Mouse (Mus musculus): ENCODE data around the gene Fam57b. TPM values are rescaled to one million over a fixed set of nuclear protein-coding genes. Genes with fewer than 3 reads are reported as not detected.

The Fam57b gene
- polyA plus RNA-seq, 1 experiment: 0.08 TPM

DNA sequence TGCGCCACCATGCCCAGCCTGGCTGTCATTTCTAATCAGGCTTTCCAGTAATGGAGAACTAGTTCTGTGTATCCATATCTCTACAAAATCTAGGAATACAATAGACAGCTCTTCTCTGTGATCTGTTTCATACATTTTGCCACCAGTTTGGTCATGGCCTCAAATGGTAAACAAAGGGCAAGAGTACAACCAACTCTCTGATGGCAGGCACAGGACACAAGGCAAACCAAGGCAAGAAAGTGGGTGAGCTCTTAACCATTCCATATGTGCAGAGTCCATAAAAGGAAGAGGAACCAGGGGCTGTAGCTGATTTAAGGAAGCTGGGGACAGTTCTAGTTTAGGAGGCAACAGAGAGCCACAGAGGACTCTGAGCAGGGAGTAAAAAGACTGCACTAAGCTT, 79.8 kb downstream of the Fam57b start:
- Histone ChIP-seq H3K36me3 (ENCODE audit: control insufficient read depth, insufficient read depth) (peaks cover 79% of the 10 kb centered on the region), H3K27me3 (ENCODE audit: control insufficient read depth, insufficient read depth, insufficient read length) (no peaks in the 10 kb centered on the region), H3K79me3 (ENCODE audit: low read depth) (peaks cover 9% of the 10 kb centered on the region), H3K4me3 (ENCODE audit: insufficient read depth, poor library complexity, severe bottlenecking) (no peak overlapping the region), H3ac (ENCODE audit: control insufficient read depth, insufficient read length, low read depth) (no peak overlapping the region), H3K79me2 (ENCODE audit: control insufficient read depth, insufficient read depth) (peaks cover 28% of the 10 kb centered on the region)
- TF ChIP-seq MYOD1 (IDR thresholded peaks at IDR 0.05; ENCODE audit: control insufficient read depth, insufficient read length, low read depth) (no peak), CTCF (IDR thresholded peaks at IDR 0.05; ENCODE audit: control insufficient read depth, insufficient read depth, insufficient read length) (no peak), USF1 (IDR thresholded peaks at IDR 0.05; ENCODE audit: low read depth) (no peak), CEBPB (IDR thresholded peaks at IDR 0.05; ENCODE audit: low read depth) (no peak), MAX (IDR thresholded peaks at IDR 0.05) (no peak), MYOG (IDR thresholded peaks at IDR 0.05; ENCODE audit: control insufficient read depth, extremely low read depth, insufficient read length) (no peak), FOSL1 (IDR thresholded peaks at IDR 0.05; ENCODE audit: insufficient read depth, low read length, poor library complexity, severe bottlenecking) (no peak)

Other genes starting within 250 kb of the Fam57b start
- 228 TPM for gene Eif3c, start 231.3 kb upstream of the Fam57b start, polyA plus RNA-seq (2012; fragmentation: generic; extraction: Trizol)
- 2.0 TPM for gene Apobr, start 212.7 kb upstream of the Fam57b start, polyA plus RNA-seq (2012; fragmentation: generic; extraction: Trizol)
- gene Cln3, start 211.9 kb upstream of the Fam57b start, polyA plus RNA-seq (2012; fragmentation: generic; extraction: Trizol): 4.5 TPM
- not detected for gene Il27, start 202.7 kb upstream of the Fam57b start, polyA plus RNA-seq (2012; fragmentation: generic; extraction: Trizol)
- gene Nupr1, start 166.8 kb upstream of the Fam57b start, polyA plus RNA-seq (2012; fragmentation: generic; extraction: Trizol): 49.9 TPM
- gene Sgf29, start 148.4 kb upstream of the Fam57b start, polyA plus RNA-seq (2012; fragmentation: generic; extraction: Trizol): 39.3 TPM
- gene Sult1a1, start 121.2 kb upstream of the Fam57b start, polyA plus RNA-seq (2012; fragmentation: generic; extraction: Trizol): 0.07 TPM
- gene Bola2, start 102.3 kb upstream of the Fam57b start, polyA plus RNA-seq (2012; fragmentation: generic; extraction: Trizol): 116 TPM
- gene Slx1b, start 101.9 kb upstream of the Fam57b start, polyA plus RNA-seq (2012; fragmentation: generic; extraction: Trizol): 5.4 TPM
- 1.9 TPM for gene Coro1a, start 89.9 kb upstream of the Fam57b start, polyA plus RNA-seq (2012; fragmentation: generic; extraction: Trizol)
- gene Mapk3, start 38.1 kb upstream of the Fam57b start, polyA plus RNA-seq (2012; fragmentation: generic; extraction: Trizol): 168 TPM
- gene Gdpd3, start 31.3 kb upstream of the Fam57b start, polyA plus RNA-seq (2012; fragmentation: generic; extraction: Trizol): 1.7 TPM
- 16.6 TPM for gene Ypel3, start 20.7 kb upstream of the Fam57b start, polyA plus RNA-seq (2012; fragmentation: generic; extraction: Trizol)
- gene Tbx6, start 16.2 kb upstream of the Fam57b start, polyA plus RNA-seq (2012; fragmentation: generic; extraction: Trizol): 0.01 TPM
- gene Ppp4c, start 5.2 kb upstream of the Fam57b start, polyA plus RNA-seq (2012; fragmentation: generic; extraction: Trizol): 189 TPM
- gene 4930451I11Rik, start 34.0 kb downstream of the Fam57b start, polyA plus RNA-seq (2012; fragmentation: generic; extraction: Trizol): not detected
- gene Doc2a, start 49.7 kb downstream of the Fam57b start, polyA plus RNA-seq (2012; fragmentation: generic; extraction: Trizol): not detected
- gene Hirip3, start 64.3 kb downstream of the Fam57b start, polyA plus RNA-seq (2012; fragmentation: generic; extraction: Trizol): 53.9 TPM
- gene Ino80e, start 64.7 kb downstream of the Fam57b start, polyA plus RNA-seq (2012; fragmentation: generic; extraction: Trizol): 105 TPM
- 27.9 TPM for gene Taok2, start 87.0 kb downstream of the Fam57b start, polyA plus RNA-seq (2012; fragmentation: generic; extraction: Trizol)
- 26.7 TPM for gene Tmem219, start 125.2 kb downstream of the Fam57b start, polyA plus RNA-seq (2012; fragmentation: generic; extraction: Trizol)
- gene Kctd13, start 131.2 kb downstream of the Fam57b start, polyA plus RNA-seq (2012; fragmentation: generic; extraction: Trizol): 18.3 TPM
- gene Asphd1, start 151.9 kb downstream of the Fam57b start, polyA plus RNA-seq (2012; fragmentation: generic; extraction: Trizol): 0.07 TPM
- 0.11 TPM for gene Sez6l2, start 152.9 kb downstream of the Fam57b start, polyA plus RNA-seq (2012; fragmentation: generic; extraction: Trizol)
- gene Cdipt, start 178.2 kb downstream of the Fam57b start, polyA plus RNA-seq (2012; fragmentation: generic; extraction: Trizol): 115 TPM
- gene Cdiptos, start 178.4 kb downstream of the Fam57b start, polyA plus RNA-seq (2012; fragmentation: generic; extraction: Trizol): 0.06 TPM
- gene Mvp, start 217.0 kb downstream of the Fam57b start, polyA plus RNA-seq (2012; fragmentation: generic; extraction: Trizol): 32.7 TPM
- gene Pagr1b, start 218.8 kb downstream of the Fam57b start, polyA plus RNA-seq (2012; fragmentation: generic; extraction: Trizol): 1.2 TPM
- 22.3 TPM for gene Pagr1a, start 219.7 kb downstream of the Fam57b start, polyA plus RNA-seq (2012; fragmentation: generic; extraction: Trizol)
- gene Gm42742, start 223.4 kb downstream of the Fam57b start, polyA plus RNA-seq (2012; fragmentation: generic; extraction: Trizol): 39.7 TPM
- gene Prrt2, start 223.5 kb downstream of the Fam57b start, polyA plus RNA-seq (2012; fragmentation: generic; extraction: Trizol): 0.02 TPM
- gene Maz, start 229.4 kb downstream of the Fam57b start, polyA plus RNA-seq (2012; fragmentation: generic; extraction: Trizol): 141 TPM
- gene Kif22, start 244.8 kb downstream of the Fam57b start, polyA plus RNA-seq (2012; fragmentation: generic; extraction: Trizol): 75.4 TPM